Mouse (Mus musculus) erythroblast, embryonic 14.5 days (primary cell): ENCODE data around the gene Prr13. TPM values are rescaled to one million over a fixed set of nuclear protein-coding genes. Genes with fewer than 3 reads are reported as not detected.

Source experiments
- H3K27me3 ChIP-seq: 2 replicates; pipeline ENCODE4 v1.6.1; 2012; ENCODE audit warnings: inconsistent platforms; ENCODE audit not compliant: control insufficient read depth
- H3K36me3 ChIP-seq: 2 replicates; pipeline ENCODE4 v1.6.1; 2012; ENCODE audit warnings: mild to moderate bottlenecking, inconsistent platforms; ENCODE audit not compliant: control insufficient read depth
- H3K4me1 ChIP-seq: 2 replicates; pipeline ENCODE4 v1.6.1; 2012; ENCODE audit warnings: inconsistent platforms; ENCODE audit not compliant: control insufficient read depth
- H3K4me3 ChIP-seq: replicated peaks from 2 replicates; pipeline ENCODE3; 2012; ENCODE audit warnings: moderate library complexity, mild to moderate bottlenecking, inconsistent platforms
- H3K9me3 ChIP-seq: 2 replicates; pipeline ENCODE4 v1.6.1; 2012; ENCODE audit warnings: low read length, inconsistent platforms, mixed read lengths; ENCODE audit not compliant: control insufficient read depth
- GATA1 ChIP-seq: IDR thresholded peaks from 2 replicates; pipeline ENCODE4 v1.6.1; 2012; ENCODE audit warnings: low read length, inconsistent platforms, mixed read lengths
- TAL1 ChIP-seq: IDR thresholded peaks from 3 replicates; pipeline ENCODE4 v1.6.1; 2012; ENCODE audit warnings: low read length, inconsistent platforms, mixed read lengths
- polyA plus RNA-seq: library from polyadenylated mRNA; stranded (reverse); fragments of >175 nt; gene quantifications from 2 replicates; pipeline ENCODE4 v1.2.3, GENCODE M21; 2012

The Prr13 gene
- polyA plus RNA-seq, 1 experiment, result 28.4 TPM

GRCm38 (mm10) chr15:102432046-102432445 lies 26.8 kb upstream of the Prr13 start:
- Histone ChIP-seq H3K36me3 (peaks cover 95% of the 10 kb centered on the region), H3K4me3 (no peak overlapping the region), H3K9me3 (no peaks in the 10 kb centered on the region), H3K4me1 (no peaks in the 10 kb centered on the region), H3K27me3 (no peaks in the 10 kb centered on the region)
- TF ChIP-seq TAL1 (no peak), GATA1 (no peak)

GRCm38 (mm10) chr15:102433173-102433572 lies 25.7 kb upstream of the Prr13 start:
- Histone ChIP-seq H3K9me3 (no peaks in the 10 kb centered on the region), H3K36me3 (peaks cover 87% of the 10 kb centered on the region), H3K27me3 (no peaks in the 10 kb centered on the region), H3K4me3 (no peak overlapping the region), H3K4me1 (no peaks in the 10 kb centered on the region)
- TF ChIP-seq TAL1 (no peak), GATA1 (no peak)

GRCm38 (mm10) chr15:102442490-102442889 lies 16.3 kb upstream of the Prr13 start:
- Histone ChIP-seq H3K4me3 (no peak overlapping the region), H3K27me3 (no peaks in the 10 kb centered on the region; the same call in 1 of the 2 replicates), H3K36me3 (peaks cover 3% of the 10 kb centered on the region), H3K4me1 (peaks cover 12% of the 10 kb centered on the region), H3K9me3 (no peaks in the 10 kb centered on the region)
- no peak for TF ChIP-seq TAL1
- TF ChIP-seq GATA1, result no peak

- H3K4me1 ChIP-seq, result peaks cover 12% of the 10 kb centered on the region
- TF ChIP-seq TAL1 (no peak), GATA1 (no peak)
- no peaks in the 10 kb centered on the region for H3K36me3 ChIP-seq
- no peaks in the 10 kb centered on the region; the same call in 1 of the 2 replicates for H3K27me3 ChIP-seq
- H3K9me3 ChIP-seq, result no peaks in the 10 kb centered on the region
- no peak within 1 kb of the TSS for H3K4me3 ChIP-seq
Observed at GRCm38 (mm10) chr15:102445146-102445545, 13.7 kb upstream of the Prr13 start, which contains the start of gene Amhr2. Gene Amhr2 (plus strand): TSS chr15:102445367.

GRCm38 (mm10) chr15:102446448-102446847 lies 12.4 kb upstream of the Prr13 start:
- Histone ChIP-seq H3K4me3 (no peak overlapping the region), H3K4me1 (peaks cover 14% of the 10 kb centered on the region), H3K36me3 (no peaks in the 10 kb centered on the region), H3K27me3 (no peaks in the 10 kb centered on the region; the same call in 1 of the 2 replicates), H3K9me3 (no peaks in the 10 kb centered on the region)
- TF ChIP-seq TAL1, result no peak
- TF ChIP-seq GATA1, result no peak

- peaks cover 14% of the 10 kb centered on the region for H3K4me1 ChIP-seq
- no peaks in the 10 kb centered on the region; the same call in 1 of the 2 replicates for H3K27me3 ChIP-seq
- H3K36me3 ChIP-seq, result no peaks in the 10 kb centered on the region
- no peaks in the 10 kb centered on the region for H3K9me3 ChIP-seq
- H3K4me3 ChIP-seq, result no peak overlapping the region
- no peak for TF ChIP-seq GATA1
- no peak for TF ChIP-seq TAL1
Observed at GRCm38 (mm10) chr15:102449366-102449765, 9.5 kb upstream of the Prr13 start.

- peaks cover 16% of the 10 kb centered on the region for H3K4me1 ChIP-seq
- no peaks in the 10 kb centered on the region for H3K9me3 ChIP-seq
- no peak overlapping the region for H3K4me3 ChIP-seq
- H3K36me3 ChIP-seq, result no peaks in the 10 kb centered on the region
- no peak for TF ChIP-seq GATA1
- no peak for TF ChIP-seq TAL1
- H3K27me3 ChIP-seq, result no peaks in the 10 kb centered on the region
Observed at GRCm38 (mm10) chr15:102450928-102451327, 7.9 kb upstream of the Prr13 start.

GRCm38 (mm10) chr15:102451666-102452430 lies 7.0 kb upstream of the Prr13 start:
- Histone ChIP-seq H3K36me3 (no peaks in the 10 kb centered on the region), H3K4me1 (peaks cover 13% of the 10 kb centered on the region), H3K27me3 (no peaks in the 10 kb centered on the region), H3K4me3 (no peak overlapping the region), H3K9me3 (no peaks in the 10 kb centered on the region)
- TF ChIP-seq TAL1, result no peak
- no peak for TF ChIP-seq GATA1

- Histone ChIP-seq H3K4me1 (peaks cover 46% of the 10 kb centered on the region), H3K27me3 (no peaks in the 10 kb centered on the region), H3K4me3 (no peak overlapping the region), H3K36me3 (peaks cover 8% of the 10 kb centered on the region), H3K9me3 (no peaks in the 10 kb centered on the region)
- TF ChIP-seq TAL1, result no peak
- TF ChIP-seq GATA1, result no peak
Observed at GRCm38 (mm10) chr15:102455993-102456392, 2.8 kb upstream of the Prr13 start.
